Mouse (Mus musculus) cerebellum, postnatal 10 days (tissue): Measurements from ENCODE around the gene Gm10406.
"Not testable (repeated sequence)": the region's sequence is repeated elsewhere in the genome, so short reads cannot be mapped to it uniquely, and the experiment has no call there.

Source experiments
- DNase-seq, 2 experiments: peaks; one replicate each; pipeline ENCODE4 v3.0.0; 2021; ENCODE audit warnings: mixed read lengths in 2 of 2

Gene Gm10406

DNA sequence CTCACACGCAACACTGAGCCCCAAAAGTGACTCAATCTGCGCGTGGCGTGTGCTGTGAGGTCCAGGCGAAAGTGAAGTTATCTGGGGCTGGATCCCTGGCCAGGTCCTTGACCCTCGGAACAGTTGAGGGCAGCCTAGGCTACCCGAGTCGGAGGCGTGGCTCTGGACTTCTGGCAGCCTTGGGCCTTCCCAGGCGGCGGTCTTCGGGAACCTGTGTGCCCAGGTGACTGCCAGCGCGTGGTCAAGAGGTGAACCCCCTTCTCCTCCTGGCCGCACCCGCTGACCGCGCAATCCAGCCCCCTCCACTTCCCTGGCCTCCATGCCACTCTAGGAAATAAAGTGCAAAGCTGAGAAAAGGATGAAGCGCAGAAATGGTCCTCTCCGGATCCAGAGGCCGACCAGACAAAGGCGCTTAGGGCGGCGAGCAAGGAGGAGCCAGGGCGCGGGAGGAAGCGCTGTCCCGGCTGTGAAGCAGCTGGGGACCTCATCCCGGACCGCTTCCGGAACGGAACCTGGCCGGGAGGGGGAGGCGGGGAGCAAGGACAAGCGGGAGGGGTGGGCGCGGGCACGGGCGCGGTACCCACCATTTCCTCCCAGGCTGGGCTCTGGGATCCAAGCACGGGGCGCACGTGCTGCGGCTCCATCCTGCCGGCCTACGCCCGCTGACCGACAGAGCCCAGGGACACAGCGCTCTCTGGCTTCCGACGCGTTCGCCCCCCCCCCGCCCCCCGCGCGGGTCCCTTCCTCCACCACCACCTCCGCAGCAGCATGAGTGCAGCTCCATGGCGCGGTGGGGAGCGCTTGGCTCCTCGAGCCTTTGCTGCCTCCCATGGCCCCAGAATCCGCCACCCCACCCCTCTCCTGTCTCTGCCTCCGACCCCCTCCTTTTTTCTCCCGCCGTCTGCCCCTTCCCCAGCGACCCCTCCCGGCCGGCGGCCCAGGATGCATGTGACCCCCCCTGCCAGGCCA is at the start of gene Gm10406:
Gene Gm10406 (minus strand): TSS at position 669 of the 969 bp plus-strand sequence.
- peak; percentile 29 to 51 for DNase-seq

DNA sequence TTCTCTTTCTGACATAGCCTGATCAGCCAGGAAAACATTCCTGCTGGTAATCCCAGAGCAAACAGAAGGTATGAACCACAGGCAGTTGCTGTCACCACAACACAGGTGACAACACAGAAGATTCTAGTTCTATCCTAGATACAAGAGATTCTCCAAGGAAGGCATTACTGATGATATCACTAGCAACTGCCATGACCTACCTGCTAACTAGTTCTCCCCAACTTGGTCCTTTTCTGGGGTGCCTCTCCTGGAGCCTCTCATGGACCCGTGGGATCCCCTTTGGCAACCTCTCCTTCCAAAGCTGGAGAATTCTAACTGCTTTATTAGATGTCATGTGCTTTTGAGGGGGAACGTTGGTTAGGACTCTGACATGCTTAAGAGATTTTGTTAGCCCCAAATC is 17.6 kb upstream of the Gm10406 start, which contains the start of gene Gm3685:
Gene Gm3685 (minus strand): TSS at position 101 of the 400 bp plus-strand sequence.
- not testable (repeated sequence) for DNase-seq

DNA sequence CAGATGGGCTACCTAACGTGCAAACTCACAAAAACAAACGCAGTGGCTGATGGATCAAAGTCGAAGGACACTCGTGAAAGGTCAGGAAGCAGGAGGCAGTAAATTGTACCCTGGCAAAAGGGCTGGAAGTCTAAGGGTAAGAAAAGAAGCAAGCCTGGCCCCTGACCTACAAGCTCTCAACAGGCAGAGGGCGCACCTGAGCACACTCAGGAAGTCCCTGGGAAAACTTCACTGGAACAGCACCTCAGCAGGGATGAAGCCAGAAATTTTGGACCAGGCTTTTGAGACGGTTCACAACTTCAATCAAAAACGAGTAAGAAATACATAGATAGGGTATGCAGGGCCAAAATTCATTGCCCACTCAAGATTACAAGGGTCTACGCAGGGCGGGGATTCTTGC is 975 bp downstream of the Gm10406 start:
- peak; percentile 6 to 19 for DNase-seq

DNA sequence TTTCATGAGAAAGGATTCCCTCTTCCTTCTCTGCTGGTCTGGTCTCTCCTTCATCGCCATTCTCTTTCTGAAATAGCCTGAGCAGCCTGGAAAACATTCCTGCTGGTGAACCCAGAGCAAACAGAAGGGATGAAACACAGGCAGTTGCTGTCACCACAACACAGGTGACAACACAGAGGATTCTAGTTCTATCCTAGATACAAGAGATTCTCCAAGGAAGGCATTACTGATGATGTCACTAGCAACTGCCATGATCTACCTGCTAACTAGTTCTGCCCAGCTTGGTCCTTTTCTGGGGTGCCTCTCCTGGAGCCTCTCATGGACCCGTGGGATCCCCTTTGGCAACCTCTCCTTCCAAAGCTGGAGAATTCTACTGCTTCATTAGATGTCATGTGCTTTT is 53.5 kb downstream of the Gm10406 start, which contains the start of gene Gm6356:
Gene Gm6356 (minus strand): TSS at position 101 of the 400 bp plus-strand sequence.
- DNase-seq: not testable (repeated sequence)
